Mouse (Mus musculus) midbrain, embryonic 14.5 days (tissue): ENCODE results near the gene Klc1. TPM values are rescaled to one million over a fixed set of nuclear protein-coding genes. Genes with fewer than 3 reads are reported as not detected.

Experiments
- ATAC-seq: fragments of 200-750 bp; cut with Nextera tagmentation; 2 replicates; pipeline ENCODE4 v1.8.0; 2017; ENCODE audit warnings: moderate number of reproducible peaks, moderate library complexity; ENCODE audit not compliant: low FRiP score, low TSS enrichment
- DNase-seq: peaks from one replicate; pipeline ENCODE4 v3.0.0-alpha.2; 2015
- H3K27ac ChIP-seq: fragments of 300-500 bp; sonication (generic); replicated peaks from 2 replicates; pipeline ENCODE4 v1.5.1; 2014; ENCODE audit warnings: mild to moderate bottlenecking, low read depth, low read length, moderate library complexity
- H3K27me3 ChIP-seq: fragments of 300-500 bp; sonication (generic); 2 replicates; pipeline ENCODE4 v1.6.1; 2014; ENCODE audit warnings: low read length, control low read depth, mixed read lengths; ENCODE audit not compliant: control insufficient read depth, insufficient read depth
- H3K36me3 ChIP-seq: fragments of 300-500 bp; sonication (generic); 2 replicates; pipeline ENCODE4 v1.6.1; 2014; ENCODE audit warnings: low read length, control low read depth; ENCODE audit not compliant: control insufficient read depth, insufficient read depth
- H3K4me1 ChIP-seq: fragments of 300-500 bp; sonication (generic); 2 replicates; pipeline ENCODE4 v1.6.1; 2014; ENCODE audit warnings: mild to moderate bottlenecking, antibody characterized with exemption, low read length, control low read depth; ENCODE audit not compliant: control insufficient read depth, insufficient read depth
- H3K4me2 ChIP-seq: fragments of 300-500 bp; sonication (generic); 2 replicates; pipeline ENCODE4 v1.6.1; 2014; ENCODE audit warnings: mild to moderate bottlenecking, low read length, moderate library complexity
- H3K4me3 ChIP-seq: fragments of 300-500 bp; sonication (generic); replicated peaks from 2 replicates; pipeline ENCODE4 v1.5.1; 2014; ENCODE audit warnings: low read depth, low read length
- H3K9ac ChIP-seq: fragments of 300-500 bp; sonication (generic); replicated peaks from 2 replicates; pipeline ENCODE4 v1.6.1; 2014; ENCODE audit warnings: mild to moderate bottlenecking, low read length, moderate library complexity
- H3K9me3 ChIP-seq: fragments of 300-500 bp; sonication (generic); 2 replicates; pipeline ENCODE4 v1.6.1; 2016; ENCODE audit warnings: low read length, control low read depth, mixed read lengths; ENCODE audit not compliant: control insufficient read depth
- WGBS: fragments of 180-500 bp; shearing (Covaris S2); extraction: QIAGEN DNeasy Blood & Tissue Kit; methylation state at CpG from one replicate; pipeline ENCODE4 v1.1.7; 2014; 5-methylcytosine and 5-hydroxymethylcytosine counted together
- polyA plus RNA-seq: library from polyadenylated mRNA; unstranded; fragments of >200 nt; fragmentation: Nextera tagmentation; extraction: Ambion mirVana; gene quantifications from 2 replicates; pipeline ENCODE4 v1.2.1, GENCODE M21; 2014

The Klc1 gene
- polyA plus RNA-seq, 1 experiment from 2014 or later: 628 TPM

GRCm38 (mm10) chr12:111791474-111792104 is 32.9 kb downstream of the Klc1 start:
- 83% methylated on average over 13 of the region's 13 CpGs for WGBS
- DNase-seq: no peak
- Histone ChIP-seq H3K4me1 (no peaks in the 10 kb centered on the region), H3K9me3 (no peaks in the 10 kb centered on the region), H3K27ac (0 out of 2 replicates have a peak overlapping the region, but pooled peaks have one; percentile 20), H3K4me3 (no peak overlapping the region), H3K4me2 (no peak overlapping the region), H3K9ac (no peak overlapping the region), H3K36me3 (peaks cover 98% of the 10 kb centered on the region), H3K27me3 (no peaks in the 10 kb centered on the region)
- ATAC-seq: no peak

GRCm38 (mm10) chr12:111794102-111794501 is 35.5 kb downstream of the Klc1 start:
- Histone ChIP-seq H3K36me3 (peaks cover 96% of the 10 kb centered on the region), H3K4me2 (no peak overlapping the region), H3K9me3 (no peaks in the 10 kb centered on the region), H3K4me3 (no peak overlapping the region), H3K27ac (no peak overlapping the region), H3K27me3 (no peaks in the 10 kb centered on the region), H3K4me1 (no peaks in the 10 kb centered on the region), H3K9ac (no peak overlapping the region)
- no peak for DNase-seq
- ATAC-seq: no peak
- 81% methylated on average over 22 of the region's 22 CpGs for WGBS

- no peak overlapping the region for H3K27ac ChIP-seq
- WGBS: 96% methylated on average over 18 of the region's 18 CpGs
- DNase-seq (no peak), ATAC-seq (no peak)
- no peaks in the 10 kb centered on the region for H3K9me3 ChIP-seq
- H3K27me3 ChIP-seq: no peaks in the 10 kb centered on the region
- no peak overlapping the region for H3K4me2 ChIP-seq
- no peak overlapping the region for H3K9ac ChIP-seq
- H3K36me3 ChIP-seq: peaks cover 95% of the 10 kb centered on the region
- no peaks in the 10 kb centered on the region for H3K4me1 ChIP-seq
- no peak overlapping the region for H3K4me3 ChIP-seq
Observed at GRCm38 (mm10) chr12:111794526-111795179, 36.0 kb downstream of the Klc1 start.

- ATAC-seq (no peak), DNase-seq (no peak)
- Histone ChIP-seq H3K9ac (no peak overlapping the region), H3K4me3 (no peak overlapping the region), H3K27ac (no peak overlapping the region), H3K36me3 (peaks cover 93% of the 10 kb centered on the region), H3K4me2 (no peak overlapping the region), H3K27me3 (no peaks in the 10 kb centered on the region), H3K9me3 (no peaks in the 10 kb centered on the region), H3K4me1 (no peaks in the 10 kb centered on the region)
- 93% methylated on average over 28 of the region's 28 CpGs for WGBS
Observed at GRCm38 (mm10) chr12:111795180-111795895, 36.7 kb downstream of the Klc1 start.

GRCm38 (mm10) chr12:111797251-111797650 is 38.6 kb downstream of the Klc1 start:
- 83% methylated on average over 8 of the region's 8 CpGs for WGBS
- Histone ChIP-seq H3K4me1 (no peaks in the 10 kb centered on the region), H3K27me3 (no peaks in the 10 kb centered on the region), H3K4me2 (no peak overlapping the region), H3K36me3 (peaks cover 90% of the 10 kb centered on the region), H3K9me3 (no peaks in the 10 kb centered on the region), H3K4me3 (no peak overlapping the region), H3K9ac (no peak overlapping the region), H3K27ac (no peak overlapping the region)
- ATAC-seq: no peak
- DNase-seq: no peak

GRCm38 (mm10) chr12:111798493-111798892 is 39.8 kb downstream of the Klc1 start:
- Histone ChIP-seq H3K4me3 (no peak overlapping the region), H3K4me1 (no peaks in the 10 kb centered on the region), H3K27me3 (no peaks in the 10 kb centered on the region), H3K27ac (no peak overlapping the region), H3K9ac (no peak overlapping the region), H3K9me3 (no peaks in the 10 kb centered on the region), H3K4me2 (no peak overlapping the region), H3K36me3 (peaks cover 90% of the 10 kb centered on the region)
- DNase-seq: no peak
- no peak for ATAC-seq
- 96% methylated on average over 13 of the region's 13 CpGs for WGBS

GRCm38 (mm10) chr12:111800459-111801183 is 42.0 kb downstream of the Klc1 start:
- H3K27ac ChIP-seq: no peak overlapping the region
- H3K9me3 ChIP-seq: no peaks in the 10 kb centered on the region
- no peaks in the 10 kb centered on the region for H3K27me3 ChIP-seq
- H3K4me3 ChIP-seq: no peak overlapping the region
- ATAC-seq (no peak), DNase-seq (no peak)
- H3K9ac ChIP-seq: no peak overlapping the region
- H3K4me1 ChIP-seq: no peaks in the 10 kb centered on the region
- peaks cover 87% of the 10 kb centered on the region for H3K36me3 ChIP-seq
- H3K4me2 ChIP-seq: no peak overlapping the region
- 81% methylated on average over 10 of the region's 10 CpGs for WGBS

- peaks cover 78% of the 10 kb centered on the region for H3K36me3 ChIP-seq
- 94% methylated on average over 5 of the region's 5 CpGs for WGBS
- H3K27me3 ChIP-seq: no peaks in the 10 kb centered on the region
Observed at GRCm38 (mm10) chr12:111803538-111803937, 44.9 kb downstream of the Klc1 start.

More at GRCm38 (mm10) chr12:111803538-111803937, 44.9 kb downstream of the Klc1 start:
- no peaks in the 10 kb centered on the region for H3K9me3 ChIP-seq
- H3K4me2 ChIP-seq: no peak overlapping the region
- ATAC-seq (no peak), DNase-seq (no peak)
- no peak overlapping the region for H3K4me3 ChIP-seq
- H3K4me1 ChIP-seq: no peaks in the 10 kb centered on the region
- no peak overlapping the region for H3K9ac ChIP-seq
- H3K27ac ChIP-seq: no peak overlapping the region
